Mouse (Mus musculus): ENCODE measurements around the gene Auts2. TPM values are rescaled to one million over a fixed set of nuclear protein-coding genes. Genes with fewer than 3 reads are reported as not detected.

Gene Auts2
- polyA plus RNA-seq, 1 experiment from 2014 or later = 17.0 TPM

- 44% methylated on average over 3 of the region's 3 CpGs for WGBS
- Histone ChIP-seq H3K4me2 (no peak overlapping the region), H3K4me3 (no peak overlapping the region), H3K9me3 (no peaks in the 10 kb centered on the region), H3K36me3 (no peaks in the 10 kb centered on the region), H3K4me1 (peaks cover 38% of the 10 kb centered on the region), H3K9ac (no peak overlapping the region), H3K27ac (0 out of 2 replicates have a peak overlapping the region, but pooled peaks have one; percentile 49), H3K27me3 (no peaks in the 10 kb centered on the region)
- ATAC-seq (ENCODE audit: borderline replicate concordance, extremely low read depth, low FRiP score, low TSS enrichment) = peak; percentile 92
Measured at GRCm38 (mm10) chr5:132329171-132329936, 213.8 kb downstream of the Auts2 start.

GRCm38 (mm10) chr5:132324246-132324883, 218.8 kb downstream of the Auts2 start:
- Histone ChIP-seq H3K9me3 (no peaks in the 10 kb centered on the region), H3K36me3 (no peaks in the 10 kb centered on the region), H3K9ac (no peak overlapping the region), H3K4me1 (peaks cover 13% of the 10 kb centered on the region), H3K27me3 (no peaks in the 10 kb centered on the region), H3K4me2 (no peak overlapping the region), H3K27ac (no peak overlapping the region), H3K4me3 (no peak overlapping the region)
- ATAC-seq (ENCODE audit: borderline replicate concordance, extremely low read depth, low FRiP score, low TSS enrichment) = no peak
- 78% methylated on average over 6 of the region's 6 CpGs for WGBS

DNA sequence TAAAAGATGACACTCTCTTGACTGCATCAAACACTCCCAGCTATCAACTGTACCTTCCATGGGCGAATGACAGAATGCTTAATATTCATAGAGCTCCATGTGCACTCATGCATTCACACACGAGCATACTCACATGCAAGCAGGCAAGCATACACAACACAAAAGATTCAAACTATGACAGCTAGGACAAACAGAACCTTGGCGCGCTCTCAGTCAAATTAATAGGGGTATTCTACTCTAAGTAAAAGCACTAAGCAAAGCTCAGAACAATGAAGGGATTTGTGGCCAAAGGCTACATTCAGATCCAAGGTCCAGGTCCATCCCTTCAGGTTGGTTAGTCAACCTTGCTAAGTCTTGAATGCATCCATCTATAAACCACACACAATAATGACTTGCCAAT, 219.5 kb downstream of the Auts2 start:
- no peak overlapping the region for H3K9ac ChIP-seq
- H3K4me1 ChIP-seq = peaks cover 6% of the 10 kb centered on the region
- H3K27me3 ChIP-seq = no peaks in the 10 kb centered on the region
- H3K27ac ChIP-seq = no peak overlapping the region
- H3K4me3 ChIP-seq = no peak overlapping the region
- no peaks in the 10 kb centered on the region for H3K36me3 ChIP-seq
- H3K4me2 ChIP-seq = no peak overlapping the region
- H3K9me3 ChIP-seq = no peaks in the 10 kb centered on the region
- 82% methylated on average over 4 of the region's 4 CpGs for WGBS
- ATAC-seq (ENCODE audit: borderline replicate concordance, extremely low read depth, low FRiP score, low TSS enrichment) = no peak

DNA sequence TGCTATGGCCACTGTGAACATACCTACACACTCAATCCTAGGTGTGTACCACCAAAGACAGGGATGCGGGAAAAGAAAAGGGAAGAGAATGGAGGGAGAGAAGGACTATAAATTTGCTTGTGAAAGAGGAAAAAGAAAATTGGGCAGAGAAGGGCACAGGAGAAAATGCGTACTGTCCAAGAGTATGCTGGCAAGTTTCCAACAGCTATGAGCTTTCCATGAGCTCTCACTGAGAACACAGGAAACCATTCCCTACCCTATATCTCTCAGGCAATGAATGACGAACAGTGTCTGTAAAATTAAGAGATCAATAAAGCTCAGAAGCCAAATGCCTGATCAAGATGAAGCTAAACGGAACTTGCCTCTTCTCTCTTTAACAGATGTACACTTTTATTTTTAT, 220.2 kb downstream of the Auts2 start:
- WGBS = 56% methylated on average over 4 of the region's 4 CpGs
- Histone ChIP-seq H3K4me3 (no peak overlapping the region), H3K4me2 (no peak overlapping the region), H3K36me3 (no peaks in the 10 kb centered on the region), H3K9ac (no peak overlapping the region), H3K27ac (no peak overlapping the region), H3K9me3 (no peaks in the 10 kb centered on the region), H3K27me3 (no peaks in the 10 kb centered on the region), H3K4me1 (no peaks in the 10 kb centered on the region)
- no peak for ATAC-seq (ENCODE audit: borderline replicate concordance, extremely low read depth, low FRiP score, low TSS enrichment)

DNA sequence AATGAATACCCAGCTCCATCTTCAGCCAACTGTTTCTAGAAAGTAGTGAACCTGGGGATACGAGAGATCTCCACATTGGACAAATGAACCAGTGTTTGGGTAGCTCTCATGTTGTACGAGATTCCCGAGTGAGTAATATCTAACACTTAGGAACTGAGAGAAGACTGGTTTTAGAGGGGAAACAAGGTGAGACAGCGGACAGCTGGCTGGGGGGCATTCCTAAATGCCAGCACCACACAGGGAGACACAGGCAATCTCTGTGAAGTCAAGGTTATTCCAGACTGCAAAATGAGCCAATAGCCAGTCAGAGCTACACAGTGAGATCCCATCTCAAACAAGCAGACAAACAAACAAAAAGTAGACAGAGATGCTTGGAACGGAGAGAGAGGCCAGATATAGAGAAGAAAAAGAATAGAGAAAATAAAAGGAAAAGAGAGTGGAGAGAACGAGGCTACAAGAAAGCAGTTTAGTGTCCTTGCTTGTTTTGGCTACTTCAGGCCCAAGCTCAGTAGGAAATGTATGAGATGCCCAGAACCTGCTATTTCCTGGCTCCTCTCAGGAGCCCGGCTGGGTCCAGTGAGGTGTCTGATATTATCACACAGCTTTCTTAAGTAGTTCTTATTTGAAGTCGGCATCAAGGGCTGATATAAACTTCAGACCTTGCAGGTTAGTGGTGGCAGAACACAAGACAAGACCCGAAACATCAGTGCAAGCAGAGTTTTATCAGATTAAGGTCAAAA, 224.9 kb downstream of the Auts2 start:
- no peak overlapping the region for H3K27ac ChIP-seq
- H3K36me3 ChIP-seq = no peaks in the 10 kb centered on the region
- H3K4me2 ChIP-seq = no peak overlapping the region
- H3K27me3 ChIP-seq = no peaks in the 10 kb centered on the region
- H3K4me1 ChIP-seq = no peaks in the 10 kb centered on the region
- no peak overlapping the region for H3K4me3 ChIP-seq
- no peak overlapping the region for H3K9ac ChIP-seq
- H3K9me3 ChIP-seq = no peaks in the 10 kb centered on the region
- ATAC-seq (ENCODE audit: borderline replicate concordance, extremely low read depth, low FRiP score, low TSS enrichment) = no peak
- 69% methylated on average over 9 of the region's 9 CpGs for WGBS

DNA sequence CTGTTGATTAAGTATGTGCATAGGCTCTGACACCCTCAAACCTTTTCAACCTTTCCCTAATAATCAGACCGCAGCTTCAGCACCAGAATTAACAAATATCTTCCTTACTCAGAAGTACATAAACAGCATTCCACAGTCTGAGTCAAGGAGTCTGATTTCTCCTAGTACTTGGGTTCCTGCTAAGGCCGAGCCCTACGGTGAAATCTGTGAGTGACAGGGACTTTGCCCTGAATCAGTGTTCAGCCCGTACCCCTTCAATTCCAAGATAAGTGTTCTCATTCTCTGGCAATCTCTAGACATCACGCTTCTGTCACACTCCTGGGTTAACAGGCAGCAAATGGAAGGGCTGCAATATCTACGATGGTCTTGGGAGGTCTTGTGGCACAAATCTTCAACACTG, 226.2 kb downstream of the Auts2 start:
- Histone ChIP-seq H3K4me1 (no peaks in the 10 kb centered on the region), H3K4me2 (no peak overlapping the region), H3K27me3 (no peaks in the 10 kb centered on the region), H3K4me3 (no peak overlapping the region), H3K27ac (no peak overlapping the region), H3K36me3 (no peaks in the 10 kb centered on the region), H3K9ac (no peak overlapping the region), H3K9me3 (no peaks in the 10 kb centered on the region)
- no peak for ATAC-seq (ENCODE audit: borderline replicate concordance, extremely low read depth, low FRiP score, low TSS enrichment)
- 42% methylated on average over 6 of the region's 6 CpGs for WGBS

DNA sequence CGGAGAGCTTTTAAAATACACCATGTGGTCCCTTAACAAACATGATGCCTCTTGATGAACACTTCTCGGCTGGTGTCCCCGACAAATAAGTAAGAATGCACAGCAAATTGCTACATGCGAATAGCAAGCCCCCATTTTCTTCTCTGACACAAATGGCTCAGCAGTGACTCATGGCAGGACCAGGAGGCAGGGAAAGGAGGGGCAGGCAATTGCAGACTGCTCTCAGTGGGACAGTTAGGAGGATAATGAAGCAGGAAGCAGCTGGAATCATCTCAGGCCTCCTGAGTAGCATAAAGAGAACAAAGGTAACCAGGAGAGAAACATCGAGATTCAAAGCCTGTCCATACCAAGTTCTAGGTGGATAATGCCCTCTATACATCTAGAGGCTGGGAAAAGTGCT, 228.8 kb downstream of the Auts2 start:
- H3K36me3 ChIP-seq = no peaks in the 10 kb centered on the region
- no peak overlapping the region for H3K9ac ChIP-seq
- H3K4me3 ChIP-seq = no peak overlapping the region
- no peaks in the 10 kb centered on the region for H3K9me3 ChIP-seq
- no peak overlapping the region for H3K27ac ChIP-seq
- H3K4me1 ChIP-seq = no peaks in the 10 kb centered on the region
- H3K4me2 ChIP-seq = no peak overlapping the region
- WGBS = 79% methylated on average over 5 of the region's 5 CpGs
- ATAC-seq (ENCODE audit: borderline replicate concordance, extremely low read depth, low FRiP score, low TSS enrichment) = no peak
- no peaks in the 10 kb centered on the region for H3K27me3 ChIP-seq

DNA sequence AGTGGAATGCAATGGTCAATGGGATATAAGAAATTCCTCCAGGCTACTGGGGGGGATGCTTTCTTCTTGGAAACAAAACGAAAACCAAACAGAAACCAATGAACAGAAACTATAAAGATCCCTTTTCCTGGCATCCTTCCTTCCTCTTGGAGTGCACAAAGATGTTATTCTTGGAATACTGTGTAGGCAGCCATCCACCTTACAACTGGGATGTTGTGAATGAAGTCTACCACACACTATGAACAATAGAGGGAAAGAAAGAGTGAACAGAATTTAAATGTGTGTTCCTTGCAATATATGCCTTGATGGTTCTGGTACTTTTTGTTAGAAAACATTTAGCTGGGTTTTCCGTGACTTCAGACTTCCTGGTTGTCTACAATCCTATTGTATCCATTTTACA, 236.1 kb downstream of the Auts2 start:
- Histone ChIP-seq H3K4me1 (peaks cover 8% of the 10 kb centered on the region; the same call in 1 of the 2 replicates), H3K27me3 (no peaks in the 10 kb centered on the region), H3K9ac (no peak overlapping the region), H3K9me3 (no peaks in the 10 kb centered on the region), H3K36me3 (no peaks in the 10 kb centered on the region), H3K4me3 (no peak overlapping the region), H3K27ac (no peak overlapping the region), H3K4me2 (no peak overlapping the region)
- no peak for ATAC-seq (ENCODE audit: borderline replicate concordance, extremely low read depth, low FRiP score, low TSS enrichment)
- 83% methylated on average over 2 of the region's 2 CpGs for WGBS

DNA sequence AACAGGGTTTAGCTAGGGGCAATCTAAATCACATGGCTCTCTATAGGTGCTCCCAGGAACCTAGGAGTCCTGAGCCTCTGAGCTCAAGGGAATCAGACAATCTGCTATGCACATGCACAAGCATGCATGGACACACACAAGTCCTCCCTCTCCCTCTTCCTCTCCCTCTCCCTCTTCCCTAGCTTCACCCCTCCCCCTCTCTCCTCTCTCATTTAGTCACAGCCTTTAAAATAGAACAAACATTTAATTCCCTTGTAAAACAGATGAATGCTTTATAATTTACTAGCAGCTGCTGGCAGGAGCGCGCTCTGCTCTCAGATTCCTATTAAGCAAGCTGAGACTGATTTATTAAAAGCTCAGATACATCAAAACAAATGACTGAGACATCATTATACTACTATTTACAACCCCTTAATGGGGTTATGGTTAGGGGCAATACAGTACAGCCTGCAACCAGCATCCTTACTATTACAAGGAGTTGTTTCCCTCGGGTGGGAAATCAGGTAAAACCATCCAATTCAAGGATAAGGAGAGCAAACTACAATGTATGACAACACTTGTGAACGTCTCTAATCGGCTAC, 237.7 kb downstream of the Auts2 start:
- no peaks in the 10 kb centered on the region for H3K27me3 ChIP-seq
- H3K9me3 ChIP-seq = no peaks in the 10 kb centered on the region
- H3K27ac ChIP-seq = no peak overlapping the region
- H3K9ac ChIP-seq = no peak overlapping the region
- H3K4me2 ChIP-seq = no peak overlapping the region
- WGBS = 52% methylated on average over 5 of the region's 5 CpGs
- H3K4me1 ChIP-seq = peaks cover 8% of the 10 kb centered on the region; the same call in 1 of the 2 replicates
- no peak overlapping the region for H3K4me3 ChIP-seq
- no peaks in the 10 kb centered on the region for H3K36me3 ChIP-seq
- peak; percentile 42; the same call in 1 of the 2 replicates for ATAC-seq (ENCODE audit: borderline replicate concordance, extremely low read depth, low FRiP score, low TSS enrichment)

DNA sequence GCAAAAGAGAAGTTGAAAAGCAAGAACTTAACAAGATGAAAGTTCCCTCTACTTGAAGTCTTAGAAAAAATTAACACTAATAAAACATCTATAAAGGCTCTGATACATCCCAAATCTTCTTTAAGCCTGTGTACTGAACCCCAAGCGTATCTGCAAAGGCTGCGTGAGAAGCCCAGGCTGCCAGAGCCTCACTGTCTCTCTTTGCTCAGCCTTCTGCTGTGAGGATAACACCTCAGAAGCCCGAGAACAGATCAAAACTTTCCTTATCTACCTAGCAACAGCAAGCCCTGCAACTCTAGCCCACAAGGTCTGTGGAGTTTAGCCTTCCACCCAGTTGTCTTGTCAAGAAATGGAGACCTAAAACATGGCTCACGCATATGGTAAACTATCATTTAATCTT, 240.4 kb downstream of the Auts2 start:
- no peaks in the 10 kb centered on the region for H3K9me3 ChIP-seq
- ATAC-seq (ENCODE audit: borderline replicate concordance, extremely low read depth, low FRiP score, low TSS enrichment) = no peak
- peaks cover 8% of the 10 kb centered on the region; the same call in 1 of the 2 replicates for H3K4me1 ChIP-seq
- 87% methylated on average over 4 of the region's 4 CpGs for WGBS
- H3K4me2 ChIP-seq = no peak overlapping the region
- no peak overlapping the region for H3K27ac ChIP-seq
- no peak overlapping the region for H3K9ac ChIP-seq
- no peak overlapping the region for H3K4me3 ChIP-seq
- no peaks in the 10 kb centered on the region for H3K36me3 ChIP-seq
- no peaks in the 10 kb centered on the region for H3K27me3 ChIP-seq

GRCm38 (mm10) chr5:132300794-132301193, 242.3 kb downstream of the Auts2 start:
- H3K36me3 ChIP-seq = no peaks in the 10 kb centered on the region
- no peaks in the 10 kb centered on the region for H3K9me3 ChIP-seq
- no peak overlapping the region for H3K4me3 ChIP-seq
- no peak overlapping the region for H3K4me2 ChIP-seq
- no peak for ATAC-seq (ENCODE audit: borderline replicate concordance, extremely low read depth, low FRiP score, low TSS enrichment)
- 48% methylated on average over 4 of the region's 4 CpGs for WGBS
- H3K9ac ChIP-seq = no peak overlapping the region
- H3K27me3 ChIP-seq = no peaks in the 10 kb centered on the region
- no peak overlapping the region for H3K27ac ChIP-seq
- peaks cover 8% of the 10 kb centered on the region; the same call in 1 of the 2 replicates for H3K4me1 ChIP-seq

Measured in lung, embryonic 15.5 days (tissue).